Mouse (Mus musculus) heart, embryonic 13.5 days (tissue): Measurements from ENCODE around the gene Pnp. TPM values are rescaled to one million over a fixed set of nuclear protein-coding genes. Genes with fewer than 3 reads are reported as not detected.
A peak's percentile ranks its signal among the peaks of the same experiment; 100 is the strongest.
"Not testable (repeated sequence)": the region's sequence is repeated elsewhere in the genome, so short reads cannot be mapped to it uniquely, and the experiment has no call there.

Experiments
- ATAC-seq: fragments of 200-750 bp; cut with Nextera tagmentation; 2 replicates; pipeline ENCODE4 v1.8.0; 2017; ENCODE audit warnings: moderate TSS enrichment; ENCODE audit not compliant: insufficient number of reproducible peaks, low FRiP score, low TSS enrichment; ENCODE audit errors: extremely low read depth
- H3K27ac ChIP-seq: fragments of 300-500 bp; sonication (generic); replicated peaks from 2 replicates; pipeline ENCODE4 v1.5.1; 2015; ENCODE audit warnings: moderate library complexity, mild to moderate bottlenecking, inconsistent platforms
- H3K27me3 ChIP-seq: fragments of 300-500 bp; sonication (generic); replicated peaks from 2 replicates; pipeline ENCODE4 v1.6.1; 2015; ENCODE audit warnings: mild to moderate bottlenecking, inconsistent platforms
- H3K36me3 ChIP-seq: fragments of 300-500 bp; sonication (generic); 2 replicates; pipeline ENCODE4 v1.6.1; 2015; ENCODE audit warnings: mild to moderate bottlenecking, inconsistent platforms
- H3K4me1 ChIP-seq: fragments of 300-500 bp; sonication (generic); 2 replicates; pipeline ENCODE4 v1.6.1; 2015; ENCODE audit warnings: inconsistent platforms
- H3K4me2 ChIP-seq: fragments of 300-500 bp; sonication (generic); 2 replicates; pipeline ENCODE4 v1.6.1; 2015; ENCODE audit warnings: inconsistent platforms, mild to moderate bottlenecking, moderate library complexity
- H3K4me3 ChIP-seq: fragments of 300-500 bp; sonication (generic); 2 replicates; pipeline ENCODE4 v1.5.1; 2015; ENCODE audit warnings: moderate library complexity, mild to moderate bottlenecking, inconsistent platforms
- H3K9ac ChIP-seq: fragments of 300-500 bp; sonication (generic); 2 replicates; pipeline ENCODE4 v1.6.1; 2015; ENCODE audit warnings: inconsistent platforms, mild to moderate bottlenecking, moderate library complexity
- H3K9me3 ChIP-seq: fragments of 300-500 bp; sonication (generic); 2 replicates; pipeline ENCODE4 v1.6.1; 2016; ENCODE audit warnings: inconsistent platforms
- WGBS: fragments of 180-500 bp; shearing (Covaris S2); methylation state at CpG from one replicate; pipeline ENCODE4 v1.1.7; 2015; ENCODE audit warnings: mixed read lengths; 5-methylcytosine and 5-hydroxymethylcytosine counted together
- polyA plus RNA-seq: library from polyadenylated mRNA; unstranded; fragments of >200 nt; fragmentation: Nextera tagmentation; extraction: Ambion mirVana; gene quantifications from 2 replicates; pipeline ENCODE4 v1.2.1, GENCODE M21; 2015

The Pnp gene
- 36.5 and 41.3 TPM in 2 replicates for polyA plus RNA-seq

- H3K36me3 ChIP-seq: peaks cover 37% of the 10 kb centered on the region
- no peaks in the 10 kb centered on the region for H3K27me3 ChIP-seq
- peak within 1 kb of the TSS; percentile 88 for H3K4me2 ChIP-seq
- peak within 1 kb of the TSS; percentile 89 for H3K27ac ChIP-seq
- H3K4me3 ChIP-seq: peak within 1 kb of the TSS; percentile 99
- H3K4me1 ChIP-seq: peaks cover 26% of the 10 kb centered on the region
- H3K9me3 ChIP-seq: no peaks in the 10 kb centered on the region
- under 1% methylated on average over 67 of the region's 68 CpGs for WGBS
- peak; percentile 97 for ATAC-seq
- peak within 1 kb of the TSS; percentile 99 for H3K9ac ChIP-seq
Measured at GRCm38 (mm10) chr14:50930754-50931492, at the start of gene Pnp, which contains the start of gene Pip4p1. Gene Pnp, plus strand, starts transcription at chr14:50931082. Gene Pip4p1, minus strand, starts transcription at chr14:50930856.

GRCm38 (mm10) chr14:50891621-50892020 is 39.3 kb upstream of the Pnp start:
- Histone ChIP-seq H3K9me3 (no peaks in the 10 kb centered on the region), H3K27ac (no peak overlapping the region), H3K4me3 (no peak overlapping the region), H3K4me2 (no peak overlapping the region), H3K9ac (no peak overlapping the region), H3K36me3 (no peaks in the 10 kb centered on the region), H3K27me3 (peaks cover 16% of the 10 kb centered on the region), H3K4me1 (peaks cover 12% of the 10 kb centered on the region)
- no peak for ATAC-seq
- WGBS: 85% methylated on average over 8 of the region's 8 CpGs

GRCm38 (mm10) chr14:50892091-50892490 is 38.8 kb upstream of the Pnp start:
- H3K4me3 ChIP-seq: no peak overlapping the region
- H3K9ac ChIP-seq: no peak overlapping the region
- peaks cover 21% of the 10 kb centered on the region for H3K27me3 ChIP-seq
- no peak overlapping the region for H3K27ac ChIP-seq
- no peak for ATAC-seq
- H3K4me1 ChIP-seq: peaks cover 17% of the 10 kb centered on the region
- H3K4me2 ChIP-seq: no peak overlapping the region
- WGBS: 77% methylated on average over 7 of the region's 7 CpGs
- no peaks in the 10 kb centered on the region for H3K9me3 ChIP-seq
- no peaks in the 10 kb centered on the region for H3K36me3 ChIP-seq

- Histone ChIP-seq H3K9ac (no peak overlapping the region), H3K36me3 (no peaks in the 10 kb centered on the region), H3K27ac (no peak overlapping the region), H3K4me3 (no peak overlapping the region), H3K4me2 (no peak overlapping the region), H3K9me3 (no peaks in the 10 kb centered on the region), H3K27me3 (peaks cover 28% of the 10 kb centered on the region), H3K4me1 (peaks cover 23% of the 10 kb centered on the region)
- 71% methylated on average over 22 of the region's 22 CpGs for WGBS
- no peak for ATAC-seq
Measured at GRCm38 (mm10) chr14:50892541-50893459, 38.1 kb upstream of the Pnp start.

- ATAC-seq: no peak
Measured at GRCm38 (mm10) chr14:50895407-50895806, 35.5 kb upstream of the Pnp start.

GRCm38 (mm10) chr14:50895985-50896746 is 34.7 kb upstream of the Pnp start:
- peaks cover 30% of the 10 kb centered on the region for H3K27me3 ChIP-seq
- H3K9ac ChIP-seq: peak overlapping the region; percentile 79
- no peak overlapping the region for H3K27ac ChIP-seq
- H3K9me3 ChIP-seq: no peaks in the 10 kb centered on the region
- H3K4me3 ChIP-seq: peak overlapping the region; percentile 55
- WGBS: 15% methylated on average over 19 of the region's 19 CpGs
- H3K4me1 ChIP-seq: peaks cover 23% of the 10 kb centered on the region
- H3K4me2 ChIP-seq: peak overlapping the region; percentile 92
- H3K36me3 ChIP-seq: no peaks in the 10 kb centered on the region
- ATAC-seq: no peak

More at GRCm38 (mm10) chr14:50895407-50895806, 35.5 kb upstream of the Pnp start:
- H3K36me3 ChIP-seq: no peaks in the 10 kb centered on the region
- H3K4me3 ChIP-seq: no peak overlapping the region
- no peak overlapping the region for H3K27ac ChIP-seq
- H3K9ac ChIP-seq: no peak overlapping the region
- H3K27me3 ChIP-seq: peaks cover 30% of the 10 kb centered on the region
- no peak overlapping the region for H3K4me2 ChIP-seq
- peaks cover 23% of the 10 kb centered on the region for H3K4me1 ChIP-seq
- H3K9me3 ChIP-seq: no peaks in the 10 kb centered on the region

- H3K9ac ChIP-seq: peak overlapping the region; percentile 79
- peak overlapping the region; percentile 55 for H3K4me3 ChIP-seq
- H3K9me3 ChIP-seq: no peaks in the 10 kb centered on the region
- 12% methylated on average over 23 of the region's 23 CpGs for WGBS
- no peak overlapping the region for H3K27ac ChIP-seq
- ATAC-seq: no peak
- peaks cover 30% of the 10 kb centered on the region for H3K27me3 ChIP-seq
- H3K4me1 ChIP-seq: peaks cover 23% of the 10 kb centered on the region
- H3K36me3 ChIP-seq: no peaks in the 10 kb centered on the region
- peak overlapping the region; percentile 92 for H3K4me2 ChIP-seq
Measured at GRCm38 (mm10) chr14:50896747-50897373, 34.0 kb upstream of the Pnp start.

- ATAC-seq: no peak
- 31% methylated on average over 7 of the region's 7 CpGs for WGBS
- Histone ChIP-seq H3K4me2 (peak within 1 kb of the TSS; percentile 92), H3K27me3 (peaks cover 30% of the 10 kb centered on the region), H3K4me3 (peak within 1 kb of the TSS; percentile 55), H3K9ac (peak within 1 kb of the TSS; percentile 79), H3K27ac (no peak within 1 kb of the TSS), H3K36me3 (no peaks in the 10 kb centered on the region), H3K4me1 (peaks cover 23% of the 10 kb centered on the region), H3K9me3 (no peaks in the 10 kb centered on the region)
Measured at GRCm38 (mm10) chr14:50897374-50897765, 33.5 kb upstream of the Pnp start, which contains the start of gene Klhl33. Gene Klhl33, minus strand, starts transcription at chr14:50897507.

- not testable (repeated sequence) for ATAC-seq
- WGBS: 88% methylated on average over 2 of the region's 2 CpGs
Measured at GRCm38 (mm10) chr14:50897992-50898391, 32.9 kb upstream of the Pnp start.

GRCm38 (mm10) chr14:50903973-50904827 is 26.7 kb upstream of the Pnp start:
- WGBS: 3% methylated on average over 26 of the region's 26 CpGs
- no peaks in the 10 kb centered on the region for H3K36me3 ChIP-seq
- peak overlapping the region; percentile 85 for H3K4me2 ChIP-seq
- H3K9me3 ChIP-seq: no peaks in the 10 kb centered on the region
- H3K4me1 ChIP-seq: peaks cover 5% of the 10 kb centered on the region
- peak; percentile 54 for ATAC-seq
- H3K27me3 ChIP-seq: no peaks in the 10 kb centered on the region
- H3K4me3 ChIP-seq: peak overlapping the region; percentile 52
- H3K9ac ChIP-seq: peak overlapping the region; percentile 74
- no peak overlapping the region for H3K27ac ChIP-seq

More at GRCm38 (mm10) chr14:50897992-50898391, 32.9 kb upstream of the Pnp start:
- H3K9ac ChIP-seq, H3K36me3 ChIP-seq, H3K4me3 ChIP-seq, H3K9me3 ChIP-seq, H3K4me2 ChIP-seq, H3K27ac ChIP-seq: not testable (repeated sequence)
- Histone ChIP-seq H3K27me3 (peaks cover 30% of the 10 kb centered on the region), H3K4me1 (peaks cover 18% of the 10 kb centered on the region)
